Mouse (Mus musculus): Measurements from ENCODE around the gene Rprml.

GRCm38 (mm10) chr11:103647921-103648620 lies 1.3 kb upstream of the Rprml start:
- TF ChIP-seq POLR2A (IDR thresholded peaks at IDR 0.05; ENCODE audit: control insufficient read depth, low read depth, low read length): no peak
- no peak for TF ChIP-seq CTCF (IDR thresholded peaks at IDR 0.05; ENCODE audit: control insufficient read depth, insufficient read depth, insufficient replicate concordance, low read depth, low read length)

All from testis, adult 2 months (tissue).